Mouse (Mus musculus): ENCODE measurements around the gene Lrp10.

Lrp10 gene

GRCm38 (mm10) chr14:54433941-54434531, 29.9 kb upstream of the Lrp10 start:
- DNase-seq = no peak

DNA sequence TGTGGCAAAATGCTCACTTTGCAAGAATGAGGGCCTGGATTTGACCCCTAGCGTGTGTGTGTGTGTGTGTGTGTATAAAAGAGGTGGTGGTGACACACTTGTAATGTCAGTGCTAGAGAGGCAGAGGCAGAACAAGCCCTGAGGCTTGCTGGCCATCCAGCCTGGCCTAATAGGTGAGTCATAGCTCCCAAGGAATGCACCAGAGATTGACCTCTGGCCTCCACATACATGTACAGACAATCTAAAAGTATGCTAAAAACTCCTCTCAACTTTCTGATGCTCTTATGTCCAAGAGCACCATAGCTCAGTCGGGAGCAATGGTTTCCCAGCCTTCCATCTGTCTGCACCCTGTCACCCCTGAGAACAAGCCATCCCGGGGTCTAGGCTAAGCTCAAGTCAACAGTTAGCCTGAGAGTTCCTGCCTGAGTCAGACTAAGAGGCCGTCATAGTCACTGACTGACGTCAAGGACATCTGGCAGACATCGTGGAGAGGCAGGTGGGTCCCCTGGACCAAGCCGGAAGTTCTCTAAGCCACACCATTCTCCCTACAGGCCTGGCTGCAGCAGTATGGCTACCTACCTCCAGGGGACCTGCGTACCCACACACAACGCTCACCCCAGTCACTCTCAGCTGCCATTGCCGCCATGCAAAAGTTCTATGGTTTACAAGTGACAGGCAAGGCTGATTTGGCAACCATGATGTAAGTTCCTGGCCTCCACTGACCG, 28.6 kb upstream of the Lrp10 start:
- DNase-seq = no peak

DNA sequence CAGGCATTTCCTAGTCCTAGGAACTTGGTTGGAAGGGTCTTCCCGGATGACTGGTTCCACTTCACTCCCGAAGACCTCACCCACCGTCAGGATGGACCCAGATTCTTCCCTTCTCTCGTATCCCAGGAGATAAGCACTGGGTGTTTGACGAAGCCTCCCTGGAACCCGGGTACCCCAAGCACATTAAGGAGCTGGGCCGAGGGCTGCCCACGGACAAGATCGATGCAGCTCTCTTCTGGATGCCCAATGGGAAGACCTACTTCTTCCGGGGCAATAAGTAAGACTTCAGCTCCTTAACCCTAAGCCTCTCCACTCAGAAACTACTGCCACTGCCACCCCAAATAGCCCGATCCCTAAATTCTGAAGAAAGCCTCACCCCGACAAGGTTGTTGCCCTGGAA, 24.8 kb upstream of the Lrp10 start:
- DNase-seq = no peak

- no peak for DNase-seq
These were observed 24.3 kb upstream of the Lrp10 start for GRCm38 (mm10) chr14:54439610-54440009.

GRCm38 (mm10) chr14:54440538-54440937, 23.4 kb upstream of the Lrp10 start:
- DNase-seq = no peak

- DNase-seq = no peak
These were observed 22.6 kb upstream of the Lrp10 start for GRCm38 (mm10) chr14:54441365-54441764.

DNA sequence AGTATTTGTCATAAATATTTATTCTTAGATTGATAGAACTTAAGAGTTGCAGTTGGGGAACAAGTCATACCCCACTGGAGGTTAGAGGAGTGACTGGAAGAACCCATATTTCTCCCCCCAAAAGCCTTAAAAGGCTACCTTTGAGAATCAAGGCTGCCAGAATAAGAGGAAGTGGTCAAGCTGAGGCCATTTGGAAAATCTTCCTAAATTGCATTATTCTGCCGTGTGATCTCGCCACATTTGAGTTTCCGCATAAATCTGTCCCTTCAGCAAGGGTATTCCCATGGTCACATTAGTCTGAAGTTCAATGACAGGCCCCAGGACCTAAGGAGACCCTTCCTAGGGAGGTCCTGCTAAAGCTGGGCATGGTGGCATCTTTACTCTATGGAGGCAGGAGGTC, 21.4 kb upstream of the Lrp10 start:
- no peak for DNase-seq

DNA sequence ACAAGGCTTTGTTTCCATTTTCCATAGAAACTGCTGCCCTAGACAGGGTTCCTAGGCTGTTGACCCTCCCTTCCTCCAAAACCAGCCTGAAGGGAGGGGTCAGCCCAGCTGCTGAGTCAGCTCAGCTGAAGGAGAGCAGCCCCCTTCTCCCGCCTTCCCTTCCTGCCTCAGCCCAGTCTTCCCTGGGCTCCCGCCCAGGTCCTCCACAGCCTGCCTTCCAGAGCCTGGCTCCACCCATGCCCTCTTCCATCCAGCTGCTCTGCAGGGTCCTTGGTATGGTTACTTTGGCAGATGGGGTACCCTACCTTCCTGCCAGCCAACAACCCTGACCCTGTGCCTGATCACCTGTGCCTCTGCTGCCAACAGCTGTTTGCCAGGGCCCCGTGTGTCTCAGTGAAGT, 20.7 kb upstream of the Lrp10 start:
- DNase-seq = no peak

GRCm38 (mm10) chr14:54443712-54444618, 20.0 kb upstream of the Lrp10 start:
- DNase-seq = peak; percentile 17

DNA sequence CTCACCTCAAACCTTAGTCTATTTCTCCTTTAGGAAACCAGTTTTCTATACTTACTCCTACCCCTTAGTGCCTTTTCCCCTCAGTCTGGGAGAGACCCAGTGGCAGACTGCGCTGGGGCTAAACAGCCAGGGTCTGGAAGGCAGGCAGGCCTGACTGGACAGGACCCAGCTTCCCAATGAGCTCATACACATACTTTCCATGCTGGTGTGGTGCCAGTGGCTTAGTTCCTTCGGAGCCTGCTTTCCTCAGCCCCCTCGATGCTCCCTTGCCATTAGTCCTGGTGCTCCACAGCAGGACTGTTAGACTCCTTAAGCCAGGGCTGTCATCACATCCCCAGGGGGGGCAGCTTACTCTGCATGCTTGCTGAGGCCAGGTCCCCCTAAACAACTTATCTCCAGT, 18.5 kb upstream of the Lrp10 start:
- no peak for DNase-seq

GRCm38 (mm10) chr14:54453566-54453965, 10.4 kb upstream of the Lrp10 start:
- DNase-seq = no peak

GRCm38 (mm10) chr14:54454669-54455528, 9.0 kb upstream of the Lrp10 start:
- DNase-seq = no peak

- DNase-seq = no peak
These were observed 5.9 kb upstream of the Lrp10 start for GRCm38 (mm10) chr14:54457907-54458569.

- no peak for DNase-seq
These were observed 1.8 kb upstream of the Lrp10 start for GRCm38 (mm10) chr14:54462146-54462545.

DNA sequence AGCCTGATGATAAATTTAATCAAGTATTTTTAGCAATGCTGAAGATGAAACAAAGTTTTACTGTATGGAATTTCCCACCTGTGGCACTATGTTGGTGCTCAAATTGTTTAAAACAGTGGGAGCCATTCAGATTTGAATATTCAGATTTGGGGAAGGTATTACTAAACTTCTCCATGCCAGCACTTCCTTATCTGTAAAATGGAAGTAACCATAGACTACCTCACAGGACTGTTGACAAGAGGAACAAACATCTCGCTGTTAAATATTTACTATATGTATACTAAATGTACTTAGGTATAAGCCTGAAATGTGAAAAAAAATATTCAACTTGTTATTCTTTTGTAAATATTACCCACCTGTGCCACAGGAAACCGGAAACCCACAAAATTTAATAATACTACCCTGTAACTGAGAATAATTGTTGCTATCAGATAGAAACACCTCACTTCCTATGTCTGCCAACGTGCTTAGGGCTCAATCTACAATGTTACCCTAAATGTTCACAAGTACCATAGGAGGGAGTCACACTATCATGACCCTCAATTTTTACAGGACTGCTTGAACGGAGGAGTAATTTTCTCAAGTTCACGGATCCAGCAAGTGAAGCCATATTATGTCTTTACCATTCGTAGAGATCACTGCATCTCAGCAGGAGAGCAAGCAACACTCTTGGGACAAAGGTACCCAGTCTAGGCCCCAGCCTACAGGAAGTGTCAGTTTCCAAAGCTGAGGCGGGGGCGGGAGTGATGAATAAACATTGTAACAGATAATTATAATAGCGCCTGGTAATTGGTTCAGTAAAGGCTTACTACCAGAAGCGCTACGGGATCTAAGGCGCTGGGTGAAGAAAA, 604 bp upstream of the Lrp10 start:
- no peak for DNase-seq

DNA sequence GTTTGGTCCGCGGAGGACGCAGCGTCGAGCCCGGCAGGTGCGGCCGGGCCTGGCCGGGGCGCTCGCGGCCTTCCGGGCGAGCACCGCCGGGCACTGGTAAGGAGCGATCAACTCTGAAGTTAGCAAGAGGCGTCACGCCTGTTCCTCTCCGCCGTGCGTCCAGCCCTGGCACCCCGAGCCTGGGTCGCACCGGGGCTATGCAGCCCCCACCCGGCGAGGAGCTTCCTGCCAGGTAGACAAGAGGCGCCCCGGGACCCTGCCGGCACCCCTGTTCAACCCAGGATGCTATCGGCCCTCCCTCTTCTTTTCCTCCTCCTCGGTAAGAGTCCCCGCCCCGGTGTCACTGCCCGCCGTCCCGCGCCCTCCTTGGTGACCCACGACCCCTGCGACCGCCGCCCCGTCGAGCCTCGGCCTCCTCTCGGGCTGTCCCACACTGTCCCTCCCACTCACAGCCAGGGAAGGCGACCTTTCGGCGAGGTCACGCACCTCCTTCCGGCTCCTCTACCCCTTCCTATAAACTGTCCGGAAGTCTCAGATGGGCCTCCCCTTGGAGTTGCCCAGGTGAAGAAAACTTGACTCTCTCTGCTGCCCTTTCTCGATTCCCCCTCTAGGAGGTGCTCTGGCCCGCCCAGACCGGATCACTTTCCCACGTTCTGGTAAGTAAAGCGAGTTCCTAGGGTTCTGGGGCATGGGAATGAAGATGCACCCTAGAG, 512 bp downstream of the Lrp10 start:
- peak; percentile 80 for DNase-seq

DNA sequence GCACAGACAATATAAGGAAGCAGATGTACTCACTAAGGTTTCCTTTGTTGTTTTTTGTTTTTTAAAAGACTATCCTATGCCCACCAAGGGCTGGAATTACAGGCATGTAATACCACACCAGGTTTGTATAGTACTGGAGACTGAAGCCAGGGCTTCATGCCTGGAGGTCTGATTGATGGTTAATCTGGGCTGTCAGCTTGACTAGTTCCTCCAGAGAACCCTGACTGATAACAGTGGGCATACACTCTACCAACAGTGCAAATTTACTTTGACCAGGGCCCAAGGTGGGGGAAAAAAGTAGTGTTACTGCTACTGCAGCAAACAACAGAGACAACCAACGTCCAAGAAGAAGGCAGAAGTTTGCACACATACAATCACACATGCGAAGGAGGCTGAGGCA, 7.5 kb downstream of the Lrp10 start:
- no peak for DNase-seq

GRCm38 (mm10) chr14:54472671-54473070, 8.7 kb downstream of the Lrp10 start:
- DNase-seq = no peak

GRCm38 (mm10) chr14:54474744-54475143, 10.8 kb downstream of the Lrp10 start:
- DNase-seq = no peak

Measured in cerebellum, adult 9-10 months (tissue).